Mouse (Mus musculus) kidney, postnatal 25 days (tissue): ENCODE measurements at regions not wholly inside any gene's neighbourhood (a gene's known extent, or its start where the extent isn't known, plus 50 kb on each side); places are given as distances from the start of the nearest gene placed in this dataset.

Source experiments
- DNase-seq, 2 experiments: peaks; one replicate each; pipeline ENCODE4 v3.0.0; 2021; ENCODE audit warnings: mixed read lengths in 2 of 2

GRCm38 (mm10) chr1:76955031-76955430 lies 559.9 kb downstream of the Epha4 start:
- no peak for DNase-seq

- no peak for DNase-seq
These were observed 557.5 kb downstream of the Epha4 start for GRCm38 (mm10) chr1:76957411-76957810.

GRCm38 (mm10) chr1:76958706-76959105 lies 556.2 kb downstream of the Epha4 start:
- DNase-seq: no peak

GRCm38 (mm10) chr1:76972454-76972853 lies 542.4 kb downstream of the Epha4 start:
- no peak for DNase-seq

GRCm38 (mm10) chr1:76975077-76975945 lies 539.6 kb downstream of the Epha4 start:
- no peak for DNase-seq

GRCm38 (mm10) chr1:76980498-76981152 lies 534.3 kb downstream of the Epha4 start:
- no peak for DNase-seq

GRCm38 (mm10) chr1:76993776-76994175 lies 521.1 kb downstream of the Epha4 start:
- no peak for DNase-seq

- no peak for DNase-seq
These were observed 506.9 kb downstream of the Epha4 start for GRCm38 (mm10) chr1:77008001-77008400.

GRCm38 (mm10) chr1:77010608-77011214 lies 504.2 kb downstream of the Epha4 start:
- DNase-seq: no peak

- no peak for DNase-seq
These were observed 487.2 kb downstream of the Epha4 start for GRCm38 (mm10) chr1:77027656-77028055.

GRCm38 (mm10) chr1:77028216-77028615 lies 486.7 kb downstream of the Epha4 start:
- no peak for DNase-seq

GRCm38 (mm10) chr1:77029091-77029490 lies 485.8 kb downstream of the Epha4 start:
- no peak for DNase-seq

- DNase-seq: peak; percentile 25 to 44
These were observed 470.9 kb downstream of the Epha4 start for GRCm38 (mm10) chr1:77043749-77044564.

- DNase-seq: no peak
These were observed 466.0 kb downstream of the Epha4 start for GRCm38 (mm10) chr1:77048720-77049406.

GRCm38 (mm10) chr1:77051239-77051638 lies 463.6 kb downstream of the Epha4 start:
- DNase-seq: no peak

- no peak for DNase-seq
These were observed 460.9 kb downstream of the Epha4 start for GRCm38 (mm10) chr1:77053837-77054540.

- DNase-seq: no peak
These were observed 452.4 kb downstream of the Epha4 start for GRCm38 (mm10) chr1:77062468-77062867.

- no peak for DNase-seq
These were observed 441.8 kb downstream of the Epha4 start for GRCm38 (mm10) chr1:77073071-77073470.

- DNase-seq: no peak
These were observed 439.7 kb downstream of the Epha4 start for GRCm38 (mm10) chr1:77074926-77075885.

GRCm38 (mm10) chr1:77080767-77081166 lies 434.1 kb downstream of the Epha4 start:
- no peak for DNase-seq
